Mouse (Mus musculus): ENCODE measurements around the gene Camk2n1. TPM values are rescaled to one million over a fixed set of nuclear protein-coding genes. Genes with fewer than 3 reads are reported as not detected.

The Camk2n1 gene
- polyA plus RNA-seq, 1 experiment from 2014 or later = 1.1 TPM

Other genes starting within 250 kb of the Camk2n1 start
- 160 and 177 TPM in 2 replicates for gene Hp1bp3, start 238.0 kb upstream of the Camk2n1 start, polyA plus RNA-seq (2016; fragmentation: Nextera tagmentation; extraction: Ambion mirVana)
- 1.6 and 2.4 TPM in 2 replicates for gene Sh2d5, start 203.9 kb upstream of the Camk2n1 start, polyA plus RNA-seq (2016; fragmentation: Nextera tagmentation; extraction: Ambion mirVana)
- 0.59 and 0.62 TPM in 2 replicates for gene Kif17, start 203.9 kb upstream of the Camk2n1 start, polyA plus RNA-seq (2016; fragmentation: Nextera tagmentation; extraction: Ambion mirVana)
- gene Ddost, start 149.6 kb upstream of the Camk2n1 start, polyA plus RNA-seq (2016; fragmentation: Nextera tagmentation; extraction: Ambion mirVana) = 273 and 284 TPM in 2 replicates
- gene Pink1, start 128.0 kb upstream of the Camk2n1 start, polyA plus RNA-seq (2016; fragmentation: Nextera tagmentation; extraction: Ambion mirVana) = 29.0 and 30.6 TPM in 2 replicates
- gene Cda, start 86.3 kb upstream of the Camk2n1 start, polyA plus RNA-seq (2016; fragmentation: Nextera tagmentation; extraction: Ambion mirVana) = 3.3 and 4.8 TPM in 2 replicates
- 0.13 TPM in 1 of 2 replicates, not detected in the other for gene Fam43b, start 57.8 kb upstream of the Camk2n1 start, polyA plus RNA-seq (2016; fragmentation: Nextera tagmentation; extraction: Ambion mirVana)
- gene Mul1, start 19.6 kb upstream of the Camk2n1 start, polyA plus RNA-seq (2016; fragmentation: Nextera tagmentation; extraction: Ambion mirVana) = 19.7 and 20.8 TPM in 2 replicates
- gene Vwa5b1, start 181.6 kb downstream of the Camk2n1 start, polyA plus RNA-seq (2016; fragmentation: Nextera tagmentation; extraction: Ambion mirVana) = 0.10 and 0.14 TPM in 2 replicates

Measured in embryonic facial prominence, embryonic 10.5 days (tissue).